Mouse (Mus musculus) cortical plate, adult 2 months (tissue): ENCODE measurements at regions not wholly inside any gene's neighbourhood (a gene's known extent, or its start where the extent isn't known, plus 50 kb on each side); places are given as distances from the start of the nearest gene placed in this dataset.

ENCODE experiments used
- CTCF ChIP-seq: fragments of 200-500 bp; IDR thresholded peaks from 2 replicates; pipeline ENCODE4 v1.5.1; 2011; ENCODE audit warnings: mild to moderate bottlenecking, control low read depth, low read length; ENCODE audit not compliant: insufficient read depth; ENCODE audit errors: extremely low read depth
- POLR2A ChIP-seq: fragments of 200-500 bp; IDR thresholded peaks from 2 replicates; pipeline ENCODE4 v1.6.1; 2011; ENCODE audit warnings: mild to moderate bottlenecking, low read length, control low read depth; ENCODE audit not compliant: insufficient read depth; ENCODE audit errors: extremely low read depth

- TF ChIP-seq CTCF (no peak), POLR2A (no peak)
Observed at GRCm38 (mm10) chr5:46856837-46857236, 999.4 kb upstream of the Lcorl start.
